Mouse (Mus musculus): ENCODE results near the gene Chrnb1. TPM values are rescaled to one million over a fixed set of nuclear protein-coding genes. Genes with fewer than 3 reads are reported as not detected.

Gene Chrnb1
- polyA plus RNA-seq, 1 experiment, result 8.7 TPM

DNA sequence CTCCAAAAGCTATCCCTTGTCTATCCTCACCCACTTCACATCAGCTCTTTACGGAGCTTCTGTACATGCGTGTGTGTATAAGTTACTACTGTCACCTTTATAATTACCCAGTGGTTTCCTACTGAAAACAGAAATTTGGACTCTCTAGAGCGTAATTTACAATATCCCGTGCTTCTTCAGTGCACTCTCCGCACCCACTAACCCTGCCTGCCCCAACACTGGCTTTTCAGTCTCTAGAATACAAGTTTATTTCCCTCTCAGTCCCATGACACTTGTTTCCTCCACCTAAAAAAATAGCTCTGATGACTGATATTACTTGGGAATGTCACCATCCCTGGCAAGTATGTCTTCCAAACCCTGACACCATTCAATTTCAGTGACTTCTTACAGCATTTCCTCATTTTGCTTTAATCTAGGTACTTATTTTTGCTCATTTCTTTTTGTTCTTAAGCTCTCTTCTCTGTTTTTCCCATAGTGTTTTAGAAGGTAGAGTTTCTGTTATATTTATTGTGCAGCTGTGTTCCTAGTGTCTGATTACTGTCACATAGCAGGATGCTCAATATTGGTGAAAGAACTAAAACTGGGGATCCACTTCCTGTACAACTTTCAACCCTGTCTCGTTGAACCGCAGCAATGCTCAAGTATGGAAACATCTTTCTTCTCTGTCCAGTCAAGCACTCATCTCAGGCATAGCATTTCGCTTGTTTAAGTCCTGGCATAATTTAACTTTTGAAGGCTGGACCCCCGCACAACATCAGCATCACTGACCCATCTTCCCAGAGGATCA, 38.2 kb downstream of the Chrnb1 start:
- peak overlapping the region; percentile 68; the same call in 1 of the 2 replicates for H3K27ac ChIP-seq (ENCODE audit: insufficient read depth, low read depth, low read length)
- 0 out of 2 replicates have a peak, but pooled peaks cover 1% of the 10 kb centered on the region for H3K36me3 ChIP-seq (ENCODE audit: control insufficient read depth, insufficient read depth, low read length)
- H3K4me1 ChIP-seq (ENCODE audit: control insufficient read depth, insufficient read depth, insufficient read length, low read length), result peaks cover 10% of the 10 kb centered on the region
- WGBS, result 22% methylated on average over 9 of the region's 9 CpGs
- TF ChIP-seq POLR2A (IDR thresholded peaks at IDR 0.05; ENCODE audit: low read depth, low read length) (no peak), CTCF (IDR thresholded peaks at IDR 0.05; ENCODE audit: extremely low read depth, insufficient read length, insufficient replicate concordance, low read depth, low read length) (no peak)
- H3K4me3 ChIP-seq (ENCODE audit: low read depth, low read length), result peak overlapping the region; percentile 62
- no peaks in the 10 kb centered on the region for H3K27me3 ChIP-seq (ENCODE audit: control insufficient read depth, insufficient read depth, low read length)

DNA sequence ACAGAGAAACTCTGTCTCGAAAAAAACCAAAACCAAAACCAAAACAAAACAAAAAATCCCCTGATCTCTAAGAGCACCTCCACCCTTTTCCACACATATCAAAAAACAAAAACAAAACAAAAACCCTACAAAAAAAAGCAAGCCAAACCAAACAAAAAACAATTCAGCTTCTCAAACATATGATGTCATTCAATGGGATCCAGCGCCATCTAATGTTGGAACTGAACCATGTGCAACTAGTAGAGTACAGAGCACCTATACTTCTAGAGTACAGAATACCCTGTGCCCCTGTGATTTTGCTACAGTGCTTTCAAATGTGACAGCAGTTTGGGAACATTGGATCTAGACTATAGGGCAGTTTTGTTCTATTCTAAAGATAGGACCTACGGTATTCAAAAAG, 41.0 kb downstream of the Chrnb1 start:
- WGBS, result 18% methylated on average over 3 of the region's 3 CpGs
- peaks cover 12% of the 10 kb centered on the region for H3K4me1 ChIP-seq (ENCODE audit: control insufficient read depth, insufficient read depth, insufficient read length, low read length)
- H3K36me3 ChIP-seq (ENCODE audit: control insufficient read depth, insufficient read depth, low read length), result 0 out of 2 replicates have a peak, but pooled peaks cover 1% of the 10 kb centered on the region
- TF ChIP-seq CTCF (IDR thresholded peaks at IDR 0.05; ENCODE audit: extremely low read depth, insufficient read length, insufficient replicate concordance, low read depth, low read length), result no peak
- H3K4me3 ChIP-seq (ENCODE audit: low read depth, low read length), result no peak overlapping the region
- H3K27ac ChIP-seq (ENCODE audit: insufficient read depth, low read depth, low read length), result no peak overlapping the region
- H3K27me3 ChIP-seq (ENCODE audit: control insufficient read depth, insufficient read depth, low read length), result no peaks in the 10 kb centered on the region

DNA sequence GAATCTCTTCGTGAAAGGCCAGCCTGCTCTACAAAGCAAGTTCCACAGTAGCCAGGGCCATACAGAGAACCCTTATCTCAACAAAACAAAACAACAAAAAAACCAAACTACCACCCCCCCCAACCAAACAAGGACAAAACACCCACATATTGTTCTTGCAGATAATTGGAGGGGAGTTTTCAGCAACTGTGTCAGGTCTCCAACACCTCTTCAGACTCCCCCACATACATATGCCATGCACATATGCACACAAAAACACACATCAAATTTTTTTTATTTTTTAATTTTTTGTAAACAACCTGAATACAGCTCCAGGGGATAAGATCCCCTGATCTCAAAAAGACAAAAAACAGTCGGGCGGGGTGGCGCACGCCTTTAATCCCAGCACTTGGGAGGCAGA, 41.5 kb downstream of the Chrnb1 start:
- H3K4me1 ChIP-seq (ENCODE audit: control insufficient read depth, insufficient read depth, insufficient read length, low read length), result peaks cover 9% of the 10 kb centered on the region
- no peaks in the 10 kb centered on the region for H3K27me3 ChIP-seq (ENCODE audit: control insufficient read depth, insufficient read depth, low read length)
- 0 out of 2 replicates have a peak, but pooled peaks cover 1% of the 10 kb centered on the region for H3K36me3 ChIP-seq (ENCODE audit: control insufficient read depth, insufficient read depth, low read length)
- no peak overlapping the region for H3K27ac ChIP-seq (ENCODE audit: insufficient read depth, low read depth, low read length)
- H3K4me3 ChIP-seq (ENCODE audit: low read depth, low read length), result no peak overlapping the region
- TF ChIP-seq CTCF (IDR thresholded peaks at IDR 0.05; ENCODE audit: extremely low read depth, insufficient read length, insufficient replicate concordance, low read depth, low read length), result no peak
- TF ChIP-seq POLR2A (IDR thresholded peaks at IDR 0.05; ENCODE audit: low read depth, low read length), result no peak
- WGBS, result 77% methylated on average over 5 of the region's 5 CpGs

DNA sequence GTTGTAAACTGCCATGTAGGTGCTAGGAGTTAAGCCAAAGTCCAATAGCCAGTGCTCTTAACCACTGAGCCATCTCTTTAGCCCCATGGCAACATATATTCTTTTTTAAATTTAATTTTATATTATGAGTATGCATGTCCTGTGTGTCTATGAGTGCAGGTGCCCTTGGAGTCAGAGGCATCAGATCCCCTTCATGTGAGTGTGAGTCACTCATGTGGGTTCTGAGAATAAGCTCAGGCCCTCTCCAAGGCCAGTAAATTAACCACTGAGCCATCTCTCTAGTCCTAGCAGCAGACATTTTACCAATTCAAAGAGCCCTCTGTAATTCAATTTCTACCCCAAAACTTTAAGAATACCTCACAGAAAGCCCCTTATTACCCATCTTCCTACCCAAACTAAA, 43.1 kb downstream of the Chrnb1 start:
- TF ChIP-seq CTCF (IDR thresholded peaks at IDR 0.05; ENCODE audit: extremely low read depth, insufficient read length, insufficient replicate concordance, low read depth, low read length) (no peak), POLR2A (IDR thresholded peaks at IDR 0.05; ENCODE audit: low read depth, low read length) (no peak)
- Histone ChIP-seq H3K27me3 (ENCODE audit: control insufficient read depth, insufficient read depth, low read length) (no peaks in the 10 kb centered on the region), H3K4me1 (ENCODE audit: control insufficient read depth, insufficient read depth, insufficient read length, low read length) (peaks cover 9% of the 10 kb centered on the region), H3K4me3 (ENCODE audit: low read depth, low read length) (no peak overlapping the region), H3K27ac (ENCODE audit: insufficient read depth, low read depth, low read length) (no peak overlapping the region), H3K36me3 (ENCODE audit: control insufficient read depth, insufficient read depth, low read length) (peaks cover 6% of the 10 kb centered on the region)

DNA sequence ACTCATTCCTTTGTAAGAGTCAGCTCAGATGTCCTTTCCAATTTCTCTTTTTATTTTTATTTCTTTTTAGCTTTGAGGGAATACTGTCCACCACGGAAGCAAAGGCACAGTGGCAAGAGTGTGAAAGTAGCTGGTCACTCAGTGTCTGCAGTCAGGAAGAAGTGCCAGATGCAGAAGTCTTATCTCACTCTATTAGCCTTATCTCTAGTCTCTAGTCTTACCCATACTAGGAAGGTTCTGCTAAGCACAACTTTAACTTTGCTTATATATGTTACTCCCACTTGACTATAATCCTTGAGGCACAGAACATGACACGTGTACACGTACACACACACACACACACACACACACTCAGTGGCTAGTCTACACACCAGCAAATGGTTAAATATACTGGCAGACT, 44.1 kb downstream of the Chrnb1 start:
- 44% methylated on average over 3 of the region's 3 CpGs for WGBS
- H3K4me1 ChIP-seq (ENCODE audit: control insufficient read depth, insufficient read depth, insufficient read length, low read length), result peaks cover 7% of the 10 kb centered on the region
- TF ChIP-seq POLR2A (IDR thresholded peaks at IDR 0.05; ENCODE audit: low read depth, low read length) (no peak), CTCF (IDR thresholded peaks at IDR 0.05; ENCODE audit: extremely low read depth, insufficient read length, insufficient replicate concordance, low read depth, low read length) (no peak)
- H3K27ac ChIP-seq (ENCODE audit: insufficient read depth, low read depth, low read length), result no peak overlapping the region
- H3K36me3 ChIP-seq (ENCODE audit: control insufficient read depth, insufficient read depth, low read length), result peaks cover 14% of the 10 kb centered on the region
- no peaks in the 10 kb centered on the region for H3K27me3 ChIP-seq (ENCODE audit: control insufficient read depth, insufficient read depth, low read length)
- H3K4me3 ChIP-seq (ENCODE audit: low read depth, low read length), result no peak overlapping the region

Other genes with a start within 250 kb of the Chrnb1 start
- 0.22 and 0.23 TPM in 2 replicates for gene Dnah2, start 246.8 kb downstream of the Chrnb1 start, polyA plus RNA-seq (2012; rRNA removed)
- 0.79 and 1.5 TPM in 2 replicates for gene Efnb3, start 235.7 kb downstream of the Chrnb1 start, polyA plus RNA-seq (2012; rRNA removed)
- gene Wrap53, start 215.7 kb downstream of the Chrnb1 start, polyA plus RNA-seq (2012; rRNA removed), result 11.4 and 20.2 TPM in 2 replicates
- 28.2 and 57.1 TPM in 2 replicates for gene Trp53, start 215.6 kb downstream of the Chrnb1 start, polyA plus RNA-seq (2012; rRNA removed)
- gene Atp1b2, start 190.0 kb downstream of the Chrnb1 start, polyA plus RNA-seq (2012; rRNA removed), result 2.5 and 4.5 TPM in 2 replicates
- not detected in 2 replicates for gene Shbg, start 178.0 kb downstream of the Chrnb1 start, polyA plus RNA-seq (2012; rRNA removed)
- gene Sat2, start 173.9 kb downstream of the Chrnb1 start, polyA plus RNA-seq (2012; rRNA removed), result 0.44 and 0.49 TPM in 2 replicates
- 13.4 and 29.2 TPM in 2 replicates for gene Fxr2, start 163.0 kb downstream of the Chrnb1 start, polyA plus RNA-seq (2012; rRNA removed)
- gene Sox15, start 140.6 kb downstream of the Chrnb1 start, polyA plus RNA-seq (2012; rRNA removed), result 0.43 TPM in 1 of 2 replicates, not detected in the other
- 79.7 and 135 TPM in 2 replicates for gene Mpdu1, start 133.3 kb downstream of the Chrnb1 start, polyA plus RNA-seq (2012; rRNA removed)
- gene Cd68, start 129.8 kb downstream of the Chrnb1 start, polyA plus RNA-seq (2012; rRNA removed), result 20.9 and 24.7 TPM in 2 replicates
- gene Eif4a1, start 123.5 kb downstream of the Chrnb1 start, polyA plus RNA-seq (2012; rRNA removed), result 92.1 and 134 TPM in 2 replicates
- 15.4 and 24.6 TPM in 2 replicates for gene Senp3, start 113.9 kb downstream of the Chrnb1 start, polyA plus RNA-seq (2012; rRNA removed)
- gene Tnfsf13, start 110.2 kb downstream of the Chrnb1 start, polyA plus RNA-seq (2012; rRNA removed), result 6.9 and 11.6 TPM in 2 replicates
- 11.9 and 13.7 TPM in 2 replicates for gene Tnfsf12, start 100.1 kb downstream of the Chrnb1 start, polyA plus RNA-seq (2012; rRNA removed)
- 1.8 and 2.3 TPM in 2 replicates for gene Tnfsfm13, start 99.8 kb downstream of the Chrnb1 start, polyA plus RNA-seq (2012; rRNA removed)
- gene Polr2a, start 37.3 kb downstream of the Chrnb1 start, polyA plus RNA-seq (2012; rRNA removed), result 22.5 and 62.3 TPM in 2 replicates
- 0.08 and 0.16 TPM in 2 replicates for gene Slc35g3, start 34.0 kb downstream of the Chrnb1 start, polyA plus RNA-seq (2012; rRNA removed)
- 12.1 and 16.5 TPM in 2 replicates for gene Zbtb4, start 30.0 kb downstream of the Chrnb1 start, polyA plus RNA-seq (2012; rRNA removed)
- 3.6 and 4.8 TPM in 2 replicates for gene Fgf11, start 5.9 kb upstream of the Chrnb1 start, polyA plus RNA-seq (2012; rRNA removed)
- gene Tmem102, start 9.7 kb upstream of the Chrnb1 start, polyA plus RNA-seq (2012; rRNA removed), result 30.5 and 63.0 TPM in 2 replicates
- not detected in 2 replicates for gene Gm39566, start 19.4 kb upstream of the Chrnb1 start, polyA plus RNA-seq (2012; rRNA removed)
- gene Spem2, start 22.5 kb upstream of the Chrnb1 start, polyA plus RNA-seq (2012; rRNA removed), result not detected in 2 replicates
- gene Spem1, start 26.2 kb upstream of the Chrnb1 start, polyA plus RNA-seq (2012; rRNA removed), result not detected in 2 replicates
- 11.1 and 12.0 TPM in 2 replicates for gene Nlgn2, start 41.8 kb upstream of the Chrnb1 start, polyA plus RNA-seq (2012; rRNA removed)
- gene Tmem256, start 42.6 kb upstream of the Chrnb1 start, polyA plus RNA-seq (2012; rRNA removed), result 98.8 and 99.3 TPM in 2 replicates
- 14.6 and 29.3 TPM in 2 replicates for gene Plscr3, start 50.4 kb upstream of the Chrnb1 start, polyA plus RNA-seq (2012; rRNA removed)
- gene Tnk1, start 62.8 kb upstream of the Chrnb1 start, polyA plus RNA-seq (2012; rRNA removed), result 21.1 and 46.3 TPM in 2 replicates
- gene Tmem95, start 82.1 kb upstream of the Chrnb1 start, polyA plus RNA-seq (2012; rRNA removed), result not detected in 2 replicates
- 1.6 and 2.8 TPM in 2 replicates for gene Kctd11, start 85.5 kb upstream of the Chrnb1 start, polyA plus RNA-seq (2012; rRNA removed)
- gene Acap1, start 99.6 kb upstream of the Chrnb1 start, polyA plus RNA-seq (2012; rRNA removed), result 7.3 and 11.6 TPM in 2 replicates
- gene 2810408A11Rik, start 105.0 kb upstream of the Chrnb1 start, polyA plus RNA-seq (2012; rRNA removed), result 1.8 and 2.6 TPM in 2 replicates
- gene Neurl4, start 105.1 kb upstream of the Chrnb1 start, polyA plus RNA-seq (2012; rRNA removed), result 17.3 and 23.9 TPM in 2 replicates
- 57.4 and 104 TPM in 2 replicates for gene Gps2, start 117.9 kb upstream of the Chrnb1 start, polyA plus RNA-seq (2012; rRNA removed)
- 136 and 230 TPM in 2 replicates for gene Eif5a, start 126.0 kb upstream of the Chrnb1 start, polyA plus RNA-seq (2012; rRNA removed)
- 10.6 and 11.4 TPM in 2 replicates for gene Ybx2, start 139.9 kb upstream of the Chrnb1 start, polyA plus RNA-seq (2012; rRNA removed)
- gene Slc2a4, start 152.2 kb upstream of the Chrnb1 start, polyA plus RNA-seq (2012; rRNA removed), result 11.2 and 12.9 TPM in 2 replicates
- gene Cldn7, start 168.8 kb upstream of the Chrnb1 start, polyA plus RNA-seq (2012; rRNA removed), result 521 and 1,844 TPM in 2 replicates
- 59.7 and 116 TPM in 2 replicates for gene Ctdnep1, start 185.2 kb upstream of the Chrnb1 start, polyA plus RNA-seq (2012; rRNA removed)
- gene Elp5, start 186.6 kb upstream of the Chrnb1 start, polyA plus RNA-seq (2012; rRNA removed), result 24.4 and 37.8 TPM in 2 replicates
- 211 and 564 TPM in 2 replicates for gene Gabarap, start 195.2 kb upstream of the Chrnb1 start, polyA plus RNA-seq (2012; rRNA removed)
- gene Phf23, start 199.8 kb upstream of the Chrnb1 start, polyA plus RNA-seq (2012; rRNA removed), result 5.7 and 12.4 TPM in 2 replicates
- 5.2 and 7.4 TPM in 2 replicates for gene Dvl2, start 204.7 kb upstream of the Chrnb1 start, polyA plus RNA-seq (2012; rRNA removed)
- gene Acadvl, start 219.5 kb upstream of the Chrnb1 start, polyA plus RNA-seq (2012; rRNA removed), result 65.6 and 109 TPM in 2 replicates
- gene Dlg4, start 221.0 kb upstream of the Chrnb1 start, polyA plus RNA-seq (2012; rRNA removed), result 5.3 and 5.5 TPM in 2 replicates